Mouse (Mus musculus) thymus, adult 2 months (tissue): ENCODE data around the gene Qrfp.

Source experiments
- CTCF ChIP-seq: fragments of 200-500 bp; IDR thresholded peaks from 2 replicates; pipeline ENCODE4 v1.5.1; 2012; ENCODE audit warnings: mild to moderate bottlenecking, control low read depth, low read length, moderate library complexity, borderline replicate concordance; ENCODE audit not compliant: control insufficient read depth, poor library complexity, insufficient read depth; ENCODE audit errors: extremely low read depth
- POLR2A ChIP-seq: fragments of 200-500 bp; IDR thresholded peaks from 2 replicates; pipeline ENCODE4 v1.6.1; 2012; ENCODE audit warnings: mild to moderate bottlenecking, low read length, control low read depth, moderate library complexity; ENCODE audit not compliant: control insufficient read depth, poor library complexity, insufficient read depth; ENCODE audit errors: extremely low read depth

DNA sequence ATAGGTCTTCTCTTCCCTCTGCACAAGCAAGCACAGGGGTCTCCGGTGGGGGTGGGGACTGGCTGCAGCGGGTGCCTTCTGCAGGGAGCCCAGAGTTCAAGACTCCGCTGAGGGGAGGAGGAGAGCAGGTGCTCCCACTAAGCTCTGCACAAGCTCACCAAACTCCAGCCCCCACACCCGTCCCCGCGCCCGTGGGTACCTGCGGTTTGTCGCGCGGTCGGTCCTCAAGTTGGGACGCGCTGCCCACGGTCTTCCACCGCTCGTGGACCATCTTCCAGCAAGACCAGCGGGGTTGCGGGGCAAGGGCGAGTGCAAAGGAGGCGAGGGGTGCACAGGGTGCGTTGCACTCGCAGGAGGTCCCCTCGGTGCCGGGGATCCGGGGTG is 35.1 kb upstream of the Qrfp start:
- TF ChIP-seq CTCF (no peak), POLR2A (no peak)
